Mouse (Mus musculus) brain, embryonic 14.5 days (tissue): Measurements from ENCODE around the gene Olfr1261.

Experiments
- CTCF ChIP-seq: fragments of 200-500 bp; IDR thresholded peaks from 2 replicates; pipeline ENCODE4 v1.5.1; 2012; ENCODE audit warnings: inconsistent platforms, mild to moderate bottlenecking, moderate library complexity, borderline replicate concordance; ENCODE audit not compliant: insufficient read depth, insufficient read length; ENCODE audit errors: extremely low read depth
- POLR2A ChIP-seq: fragments of 200-500 bp; IDR thresholded peaks from 2 replicates; pipeline ENCODE4 v1.6.1; 2012; ENCODE audit warnings: mild to moderate bottlenecking, inconsistent platforms, borderline replicate concordance; ENCODE audit not compliant: poor library complexity, insufficient read depth, insufficient read length, severe bottlenecking; ENCODE audit errors: extremely low read depth

- TF ChIP-seq POLR2A = no peak
- TF ChIP-seq CTCF = no peak
These were observed 20.8 kb downstream of the Olfr1261 start, which contains the start of gene Olfr1263 for GRCm38 (mm10) chr2:90011831-90012230.
